In genomic region chr17:7666207-7666606, GRCm38 (mm10) we compare ENCODE assay signal across 20 mouse cellular contexts.
"Had no signal": no experiment of that assay in that cellular context is flagged by ENCODE, and none has a peak within 500 bp of the region (broad histone marks: within the 10 kb centered on the region; RNA-seq: fewer than 3 reads in every experiment).

No protein-coding gene starts in this region.

- DNase-seq: kidney, postnatal 10 days; kidney, postnatal 36 days; layer of hippocampus, postnatal 36 days; liver, embryonic 13.5 days; lung, postnatal 14 days; right cerebral cortex, adult 18-20 months; right cerebral cortex, postnatal 14 days; right cerebral cortex, postnatal 4 days; thymus, adult 2 months; thymus, postnatal 14 days; thymus, postnatal 4 days had no signal

- H3K27me3 ChIP-seq: kidney, embryonic 15.5 days; liver, embryonic 13.5 days; midbrain, embryonic 12.5 days; midbrain, embryonic 15.5 days; neural tube, embryonic 12.5 days; neural tube, embryonic 15.5 days had no signal

- H3K4me2 ChIP-seq: kidney, embryonic 15.5 days; liver, embryonic 13.5 days; lung, embryonic 14.5 days; midbrain, embryonic 12.5 days; midbrain, embryonic 15.5 days; neural tube, embryonic 12.5 days; neural tube, embryonic 15.5 days had no signal

- H3K27ac ChIP-seq: kidney, embryonic 15.5 days; left cerebral cortex, adult 2 months; liver, embryonic 13.5 days; macrophage; midbrain, embryonic 12.5 days; midbrain, embryonic 15.5 days; neural tube, embryonic 12.5 days; neural tube, embryonic 15.5 days; stomach, postnatal 0 days had no signal

- H3K9ac ChIP-seq: kidney, embryonic 15.5 days; liver, embryonic 13.5 days; lung, embryonic 14.5 days; midbrain, embryonic 12.5 days; midbrain, embryonic 15.5 days; neural tube, embryonic 12.5 days; neural tube, embryonic 15.5 days had no signal

- ATAC-seq: midbrain, embryonic 15.5 days had no signal

- H3K9me3 ChIP-seq: kidney, embryonic 15.5 days; liver, embryonic 13.5 days; midbrain, embryonic 12.5 days; midbrain, embryonic 15.5 days; neural tube, embryonic 12.5 days; neural tube, embryonic 15.5 days had no signal

- H3K4me3 ChIP-seq: kidney, embryonic 15.5 days; left cerebral cortex, adult 2 months; liver, embryonic 13.5 days; midbrain, embryonic 12.5 days; midbrain, embryonic 15.5 days; neural tube, embryonic 12.5 days; neural tube, embryonic 15.5 days had no signal

- H3K4me1 ChIP-seq: kidney, embryonic 15.5 days; liver, embryonic 13.5 days; midbrain, embryonic 12.5 days; neural tube, embryonic 15.5 days had no signal

- H3K36me3 ChIP-seq: kidney, embryonic 15.5 days; liver, embryonic 13.5 days; midbrain, embryonic 12.5 days; midbrain, embryonic 15.5 days; neural tube, embryonic 12.5 days; neural tube, embryonic 15.5 days had no signal
